Mouse (Mus musculus): ENCODE data around the gene Baiap2l1.

DNA sequence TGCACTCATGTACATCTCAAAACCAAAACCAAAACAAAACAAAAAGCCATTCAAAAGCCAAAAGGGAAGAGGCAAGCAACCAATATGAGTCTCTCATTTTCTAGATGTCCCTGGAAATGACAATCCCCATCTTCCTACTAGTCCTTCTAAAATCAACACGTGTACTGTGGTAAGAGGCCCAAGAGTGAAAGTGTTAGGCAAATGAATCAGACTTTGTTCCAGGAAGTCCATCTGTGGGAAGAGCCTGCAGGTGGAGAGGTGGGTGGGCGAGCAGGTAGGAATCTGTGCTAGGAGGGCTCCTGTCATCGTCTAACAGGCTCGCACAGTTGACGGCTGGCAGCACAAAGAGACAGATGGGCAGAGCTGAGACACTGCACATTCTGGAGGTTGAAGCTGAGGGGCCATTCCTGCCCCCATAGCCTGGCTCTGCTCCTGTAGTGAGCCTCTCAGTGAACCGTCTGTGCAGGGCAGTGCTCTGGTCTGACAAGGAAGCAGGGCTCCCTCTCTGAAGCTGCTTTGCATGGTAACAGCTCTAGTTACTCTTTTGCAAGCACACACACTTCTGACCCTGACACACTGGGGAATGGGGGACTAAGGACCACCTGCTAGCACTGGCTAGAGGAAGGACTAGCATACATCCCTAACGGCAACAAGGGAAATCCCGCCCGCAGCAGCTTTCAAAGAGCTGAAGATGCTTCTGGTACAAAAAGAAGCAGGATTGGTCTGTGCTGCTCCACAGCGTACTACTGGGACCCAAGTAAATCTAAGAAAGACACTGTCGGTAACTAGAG, 75.2 kb downstream of the Baiap2l1 start:
- TF ChIP-seq CTCF (IDR thresholded peaks at IDR 0.05; ENCODE audit: control insufficient read depth, insufficient read depth, insufficient replicate concordance, low read depth, low read length), result no peak
- TF ChIP-seq POLR2A (IDR thresholded peaks at IDR 0.05; ENCODE audit: control insufficient read depth, low read depth, low read length), result no peak
